Mouse (Mus musculus): ENCODE measurements around the gene Zfyve19. TPM values are rescaled to one million over a fixed set of nuclear protein-coding genes. Genes with fewer than 3 reads are reported as not detected.

Zfyve19 gene
- polyA plus RNA-seq, 1 experiment from 2014 or later, result 68.0 TPM

GRCm38 (mm10) chr2:119173991-119174651 is 34.3 kb upstream of the Zfyve19 start, which contains the start of gene Gm14137:
Gm14137 (plus strand) TSS chr2:119174509.
- peaks cover 17% of the 10 kb centered on the region for H3K36me3 ChIP-seq
- peak within 1 kb of the TSS; percentile 18; the same call in 1 of the 2 replicates for H3K27ac ChIP-seq (replicated peaks)
- peak within 1 kb of the TSS; percentile 28; the same call in 1 of the 2 replicates for H3K9ac ChIP-seq (replicated peaks)
- H3K27me3 ChIP-seq (replicated peaks), result 0 out of 2 replicates have a peak, but pooled peaks cover 3% of the 10 kb centered on the region
- H3K4me3 ChIP-seq (replicated peaks), result no peak within 1 kb of the TSS
- H3K9me3 ChIP-seq (replicated peaks), result no peaks in the 10 kb centered on the region
- 28% methylated on average over 8 of the region's 8 CpGs for WGBS
- no peak for ATAC-seq (ENCODE audit: low FRiP score)
- no peak within 1 kb of the TSS; the same call in 1 of the 2 replicates for H3K4me2 ChIP-seq
- H3K4me1 ChIP-seq, result peaks cover 31% of the 10 kb centered on the region

GRCm38 (mm10) chr2:119174866-119175265 is 33.6 kb upstream of the Zfyve19 start:
- Histone ChIP-seq H3K4me3 (replicated peaks) (no peak overlapping the region), H3K36me3 (peaks cover 24% of the 10 kb centered on the region), H3K27ac (replicated peaks) (no peak overlapping the region), H3K4me1 (peaks cover 31% of the 10 kb centered on the region), H3K4me2 (no peak overlapping the region), H3K9me3 (replicated peaks) (no peaks in the 10 kb centered on the region), H3K27me3 (replicated peaks) (no peaks in the 10 kb centered on the region), H3K9ac (replicated peaks) (no peak overlapping the region)
- ATAC-seq (ENCODE audit: low FRiP score), result no peak
- WGBS, result 63% methylated on average over 14 of the region's 14 CpGs

- Histone ChIP-seq H3K4me2 (no peak overlapping the region), H3K9ac (replicated peaks) (no peak overlapping the region), H3K27ac (replicated peaks) (no peak overlapping the region), H3K9me3 (replicated peaks) (no peaks in the 10 kb centered on the region), H3K27me3 (replicated peaks) (no peaks in the 10 kb centered on the region), H3K4me1 (peaks cover 31% of the 10 kb centered on the region), H3K4me3 (replicated peaks) (no peak overlapping the region), H3K36me3 (peaks cover 31% of the 10 kb centered on the region)
- WGBS, result 85% methylated on average over 6 of the region's 6 CpGs
- no peak for ATAC-seq (ENCODE audit: low FRiP score)
Measured at GRCm38 (mm10) chr2:119175614-119176013, 32.8 kb upstream of the Zfyve19 start.

- Histone ChIP-seq H3K4me1 (peaks cover 31% of the 10 kb centered on the region), H3K4me3 (replicated peaks) (no peak overlapping the region), H3K36me3 (peaks cover 36% of the 10 kb centered on the region), H3K9me3 (replicated peaks) (no peaks in the 10 kb centered on the region), H3K9ac (replicated peaks) (no peak overlapping the region), H3K27me3 (replicated peaks) (no peaks in the 10 kb centered on the region), H3K27ac (replicated peaks) (no peak overlapping the region), H3K4me2 (no peak overlapping the region)
- WGBS, result 64% methylated on average over 3 of the region's 3 CpGs
- no peak for ATAC-seq (ENCODE audit: low FRiP score)
Measured at GRCm38 (mm10) chr2:119176761-119177160, 31.7 kb upstream of the Zfyve19 start.

GRCm38 (mm10) chr2:119177384-119177939 is 31.0 kb upstream of the Zfyve19 start:
- Histone ChIP-seq H3K36me3 (peaks cover 41% of the 10 kb centered on the region), H3K4me1 (peaks cover 25% of the 10 kb centered on the region), H3K4me2 (no peak overlapping the region), H3K9me3 (replicated peaks) (no peaks in the 10 kb centered on the region), H3K4me3 (replicated peaks) (no peak overlapping the region), H3K27me3 (replicated peaks) (no peaks in the 10 kb centered on the region), H3K27ac (replicated peaks) (no peak overlapping the region), H3K9ac (replicated peaks) (no peak overlapping the region)
- 90% methylated on average over 5 of the region's 5 CpGs for WGBS
- no peak for ATAC-seq (ENCODE audit: low FRiP score)

GRCm38 (mm10) chr2:119182914-119183313 is 25.5 kb upstream of the Zfyve19 start:
- peaks cover 56% of the 10 kb centered on the region for H3K36me3 ChIP-seq
- H3K4me2 ChIP-seq, result no peak overlapping the region
- no peak overlapping the region for H3K9ac ChIP-seq (replicated peaks)
- 73% methylated on average over 7 of the region's 7 CpGs for WGBS
- H3K27ac ChIP-seq (replicated peaks), result no peak overlapping the region
- no peaks in the 10 kb centered on the region for H3K27me3 ChIP-seq (replicated peaks)
- no peaks in the 10 kb centered on the region for H3K9me3 ChIP-seq (replicated peaks)
- no peaks in the 10 kb centered on the region for H3K4me1 ChIP-seq
- ATAC-seq (ENCODE audit: low FRiP score), result no peak
- no peak overlapping the region for H3K4me3 ChIP-seq (replicated peaks)

GRCm38 (mm10) chr2:119189029-119189710 is 19.2 kb upstream of the Zfyve19 start:
- Histone ChIP-seq H3K36me3 (peaks cover 12% of the 10 kb centered on the region), H3K4me1 (peaks cover 12% of the 10 kb centered on the region), H3K27me3 (replicated peaks) (no peaks in the 10 kb centered on the region), H3K4me2 (peak overlapping the region; percentile 63), H3K27ac (replicated peaks) (no peak overlapping the region), H3K4me3 (replicated peaks) (peak overlapping the region; percentile 30), H3K9ac (replicated peaks) (peak overlapping the region; percentile 32; the same call in 1 of the 2 replicates), H3K9me3 (replicated peaks) (no peaks in the 10 kb centered on the region)
- WGBS, result 6% methylated on average over 15 of the region's 15 CpGs
- ATAC-seq (ENCODE audit: low FRiP score), result peak; percentile 91

- Histone ChIP-seq H3K4me2 (no peak overlapping the region), H3K9me3 (replicated peaks) (no peaks in the 10 kb centered on the region), H3K4me1 (peaks cover 12% of the 10 kb centered on the region), H3K36me3 (no peaks in the 10 kb centered on the region), H3K27me3 (replicated peaks) (no peaks in the 10 kb centered on the region), H3K9ac (replicated peaks) (no peak overlapping the region), H3K27ac (replicated peaks) (no peak overlapping the region), H3K4me3 (replicated peaks) (no peak overlapping the region)
- no peak for ATAC-seq (ENCODE audit: low FRiP score)
- 90% methylated on average over 5 of the region's 5 CpGs for WGBS
Measured at GRCm38 (mm10) chr2:119190969-119191368, 17.4 kb upstream of the Zfyve19 start.

GRCm38 (mm10) chr2:119194140-119194539 is 14.3 kb upstream of the Zfyve19 start:
- Histone ChIP-seq H3K9ac (replicated peaks) (no peak overlapping the region), H3K27me3 (replicated peaks) (no peaks in the 10 kb centered on the region), H3K27ac (replicated peaks) (no peak overlapping the region), H3K4me3 (replicated peaks) (no peak overlapping the region), H3K4me2 (no peak overlapping the region), H3K4me1 (peaks cover 18% of the 10 kb centered on the region), H3K36me3 (no peaks in the 10 kb centered on the region), H3K9me3 (replicated peaks) (no peaks in the 10 kb centered on the region)
- ATAC-seq (ENCODE audit: low FRiP score), result no peak
- 88% methylated on average over 5 of the region's 5 CpGs for WGBS

- Histone ChIP-seq H3K9ac (replicated peaks) (no peak overlapping the region), H3K9me3 (replicated peaks) (no peaks in the 10 kb centered on the region), H3K27ac (replicated peaks) (no peak overlapping the region), H3K4me3 (replicated peaks) (no peak overlapping the region), H3K4me2 (no peak overlapping the region), H3K4me1 (peaks cover 13% of the 10 kb centered on the region), H3K36me3 (no peaks in the 10 kb centered on the region), H3K27me3 (replicated peaks) (no peaks in the 10 kb centered on the region)
- WGBS, result 40% methylated on average over 4 of the region's 4 CpGs
- ATAC-seq (ENCODE audit: low FRiP score), result no peak
Measured at GRCm38 (mm10) chr2:119196316-119197108, 11.9 kb upstream of the Zfyve19 start.

- no peaks in the 10 kb centered on the region for H3K36me3 ChIP-seq
- H3K9ac ChIP-seq (replicated peaks), result no peak overlapping the region
- H3K4me3 ChIP-seq (replicated peaks), result no peak overlapping the region
- H3K9me3 ChIP-seq (replicated peaks), result no peaks in the 10 kb centered on the region
- H3K4me2 ChIP-seq, result no peak overlapping the region
- ATAC-seq (ENCODE audit: low FRiP score), result no peak
- WGBS, result 87% methylated on average over 1 of the region's 1 CpGs
- peaks cover 13% of the 10 kb centered on the region for H3K4me1 ChIP-seq
- H3K27ac ChIP-seq (replicated peaks), result no peak overlapping the region
- no peaks in the 10 kb centered on the region for H3K27me3 ChIP-seq (replicated peaks)
Measured at GRCm38 (mm10) chr2:119197493-119197892, 10.9 kb upstream of the Zfyve19 start.

Data from neural tube, embryonic 15.5 days (tissue).